Mouse (Mus musculus) retina, postnatal 1 day (tissue): Measurements from ENCODE around the gene Gm21974.
"Not testable (repeated sequence)": the region's sequence is repeated elsewhere in the genome, so short reads cannot be mapped to it uniquely, and the experiment has no call there.

Experiments used
- DNase-seq: peaks from one replicate; pipeline ENCODE4 v3.0.0-alpha.2; 2012

Gm21974 gene

GRCm38 (mm10) chr7:127912938-127913337, 17.7 kb upstream of the Gm21974 start:
- no peak for DNase-seq

- peak; percentile 95 for DNase-seq
Observed at GRCm38 (mm10) chr7:127912190-127912871, 17.1 kb upstream of the Gm21974 start, which contains the start of gene Kat8. Kat8 (plus strand) TSS chr7:127912516.

- DNase-seq: no peak
Observed at GRCm38 (mm10) chr7:127908656-127909055, 13.4 kb upstream of the Gm21974 start.

GRCm38 (mm10) chr7:127907939-127908338, 12.7 kb upstream of the Gm21974 start:
- no peak for DNase-seq

GRCm38 (mm10) chr7:127903971-127904796, 8.9 kb upstream of the Gm21974 start, which contains the start of gene Bckdk:
Bckdk (plus strand) TSS chr7:127904082.
- DNase-seq: peak; percentile 86

GRCm38 (mm10) chr7:127901772-127902171, 6.5 kb upstream of the Gm21974 start:
- DNase-seq: no peak

GRCm38 (mm10) chr7:127899997-127900396, 4.7 kb upstream of the Gm21974 start:
- DNase-seq: no peak

GRCm38 (mm10) chr7:127898179-127898956, 3.1 kb upstream of the Gm21974 start:
- no peak for DNase-seq

- no peak for DNase-seq
Observed at GRCm38 (mm10) chr7:127897542-127897941, 2.3 kb upstream of the Gm21974 start.

GRCm38 (mm10) chr7:127896384-127896783, 1.1 kb upstream of the Gm21974 start:
- DNase-seq: peak; percentile 74

GRCm38 (mm10) chr7:127895891-127896290, 637 bp upstream of the Gm21974 start:
- DNase-seq: not testable (repeated sequence)

- no peak for DNase-seq
Observed at GRCm38 (mm10) chr7:127894480-127894879, 774 bp downstream of the Gm21974 start.

GRCm38 (mm10) chr7:127890798-127891197, 4.5 kb downstream of the Gm21974 start, which contains the start of gene Prss53:
Prss53 (minus strand) TSS chr7:127890970.
- DNase-seq: no peak

GRCm38 (mm10) chr7:127888821-127889220, 6.4 kb downstream of the Gm21974 start:
- DNase-seq: no peak

- DNase-seq: no peak
Observed at GRCm38 (mm10) chr7:127887781-127888180, 7.5 kb downstream of the Gm21974 start.

GRCm38 (mm10) chr7:127887191-127887590, 8.1 kb downstream of the Gm21974 start:
- no peak for DNase-seq

GRCm38 (mm10) chr7:127886551-127886950, 8.7 kb downstream of the Gm21974 start:
- DNase-seq: no peak

- DNase-seq: no peak
Observed at GRCm38 (mm10) chr7:127885951-127886350, 9.3 kb downstream of the Gm21974 start.

GRCm38 (mm10) chr7:127880431-127880830, 14.8 kb downstream of the Gm21974 start:
- no peak for DNase-seq

- no peak for DNase-seq
Observed at GRCm38 (mm10) chr7:127879301-127879700, 16.0 kb downstream of the Gm21974 start.

- DNase-seq: peak; percentile 98
Observed at GRCm38 (mm10) chr7:127876467-127877348, 18.5 kb downstream of the Gm21974 start, which contains the start of gene Zfp668. Zfp668 (minus strand) TSS chr7:127876828.

GRCm38 (mm10) chr7:127876041-127876466, 19.2 kb downstream of the Gm21974 start, which contains the start of gene Zfp646:
Zfp646 (plus strand) TSS chr7:127876221.
- peak; percentile 95 for DNase-seq
